Mouse (Mus musculus) heart, adult 8-10 months (tissue): ENCODE data around the gene Pcsk4. TPM values are rescaled to one million over a fixed set of nuclear protein-coding genes. Genes with fewer than 3 reads are reported as not detected.
"Not testable (repeated sequence)": the region's sequence is repeated elsewhere in the genome, so short reads cannot be mapped to it uniquely, and the experiment has no call there.

ENCODE experiments used
- DNase-seq: peaks from one replicate; pipeline ENCODE4 v3.0.0; 2022; ENCODE audit warnings: low spot score
- total RNA-seq, 4 experiments: library from RNA; stranded (reverse); gene quantifications; 2 replicates each; pipeline ENCODE4 v1.2.4; 2022

Pcsk4 gene
- total RNA-seq, 4 experiments from 2014 or later = 1.7 to 3.1 (median 2.7) TPM

GRCm38 (mm10) chr10:80348244-80348781, 19.0 kb upstream of the Pcsk4 start, which contains the start of gene Adamtsl5:
Gene Adamtsl5, minus strand, starts transcription at chr10:80348412.
- DNase-seq = peak; percentile 72

- no peak for DNase-seq
Measured at GRCm38 (mm10) chr10:80347514-80347967, 18.2 kb upstream of the Pcsk4 start.

- not testable (repeated sequence) for DNase-seq
Measured at GRCm38 (mm10) chr10:80345929-80346328, 16.6 kb upstream of the Pcsk4 start.

GRCm38 (mm10) chr10:80345122-80345521, 15.8 kb upstream of the Pcsk4 start:
- no peak for DNase-seq

- DNase-seq = peak; percentile 46
Measured at GRCm38 (mm10) chr10:80344131-80344661, 14.9 kb upstream of the Pcsk4 start.

- DNase-seq = no peak
Measured at GRCm38 (mm10) chr10:80343425-80343895, 14.2 kb upstream of the Pcsk4 start.

GRCm38 (mm10) chr10:80342749-80343424, 13.6 kb upstream of the Pcsk4 start:
- DNase-seq = no peak

- no peak for DNase-seq
Measured at GRCm38 (mm10) chr10:80342305-80342748, 13.0 kb upstream of the Pcsk4 start.

GRCm38 (mm10) chr10:80341491-80342304, 12.4 kb upstream of the Pcsk4 start:
- DNase-seq = no peak

- DNase-seq = no peak
Measured at GRCm38 (mm10) chr10:80341026-80341425, 11.7 kb upstream of the Pcsk4 start.

GRCm38 (mm10) chr10:80339941-80340750, 10.8 kb upstream of the Pcsk4 start:
- peak; percentile 85 for DNase-seq

GRCm38 (mm10) chr10:80336263-80336662, 7.0 kb upstream of the Pcsk4 start:
- no peak for DNase-seq

- DNase-seq = no peak
Measured at GRCm38 (mm10) chr10:80332525-80332989, 3.3 kb upstream of the Pcsk4 start.

- DNase-seq = no peak
Measured at GRCm38 (mm10) chr10:80331636-80332524, 2.6 kb upstream of the Pcsk4 start.

GRCm38 (mm10) chr10:80330888-80331287, 1.6 kb upstream of the Pcsk4 start:
- no peak for DNase-seq

GRCm38 (mm10) chr10:80330084-80330483, 786 bp upstream of the Pcsk4 start:
- DNase-seq = no peak

GRCm38 (mm10) chr10:80325045-80325444, 4.3 kb downstream of the Pcsk4 start:
- no peak for DNase-seq

GRCm38 (mm10) chr10:80324120-80325037, 4.9 kb downstream of the Pcsk4 start:
- no peak for DNase-seq
